Mouse (Mus musculus) left cerebral cortex, adult 8-10 months (tissue): ENCODE measurements around the gene Metrn. TPM values are rescaled to one million over a fixed set of nuclear protein-coding genes. Genes with fewer than 3 reads are reported as not detected.

Experiments used
- DNase-seq, 2 experiments: peaks; one replicate each; pipeline ENCODE4 v3.0.0; 2022; ENCODE audit warnings: low spot score in 2 of 2
- total RNA-seq, 4 experiments: library from RNA; stranded (reverse); gene quantifications; 2 replicates each; pipeline ENCODE4 v1.2.4; 2022

The Metrn gene
- total RNA-seq, 4 experiments from 2014 or later, result 83.0 to 89.4 (median 88.3) TPM

DNA sequence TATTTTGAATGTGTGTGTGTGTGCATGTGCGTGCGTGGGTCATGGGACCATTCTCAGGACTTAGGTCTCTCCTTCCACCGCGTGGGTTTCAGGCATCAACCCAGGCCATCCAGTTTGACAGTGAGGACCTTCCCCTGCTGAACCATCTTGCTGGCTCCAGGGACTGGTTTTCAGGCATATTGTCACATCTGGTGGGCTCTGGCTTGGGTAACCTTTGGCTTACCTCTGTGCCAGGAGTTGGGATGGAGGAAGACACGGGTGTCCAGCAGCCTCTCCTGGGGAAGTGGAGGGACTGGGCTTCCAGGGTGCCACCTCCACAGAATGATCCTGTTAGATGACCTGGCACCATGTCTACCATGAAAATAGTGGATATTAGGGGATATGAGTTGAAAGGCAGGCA lies 19.0 kb downstream of the Metrn start:
- no peak for DNase-seq

- no peak for DNase-seq
These were observed 21.4 kb downstream of the Metrn start for GRCm38 (mm10) chr17:25775318-25776062.

GRCm38 (mm10) chr17:25773549-25774120 lies 23.3 kb downstream of the Metrn start, which contains the start of gene Narfl:
TSS of gene Narfl (plus strand) at chr17:25773776.
- peak; percentile 94 to 97 for DNase-seq

GRCm38 (mm10) chr17:25769331-25769730 lies 27.6 kb downstream of the Metrn start:
- no peak for DNase-seq

DNA sequence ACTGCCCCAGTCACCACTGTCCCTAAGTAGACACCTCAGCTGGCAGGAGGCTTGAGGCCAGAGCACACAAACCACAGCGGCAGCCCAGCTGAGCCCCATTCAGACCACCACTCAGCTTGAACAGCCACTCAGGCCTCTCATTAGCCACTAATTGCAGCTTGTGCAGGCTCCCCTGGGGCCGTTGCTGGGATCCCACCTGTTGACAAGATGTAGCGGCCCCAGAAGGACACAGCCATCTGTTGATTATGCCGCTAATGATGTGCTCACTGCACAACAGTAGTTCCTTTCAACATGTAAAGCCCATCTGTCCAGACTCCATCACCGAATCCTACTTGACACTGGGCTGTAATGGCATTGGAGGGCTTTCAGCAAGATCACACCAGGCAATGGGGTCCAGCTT lies 31.1 kb downstream of the Metrn start:
- DNase-seq, result no peak

DNA sequence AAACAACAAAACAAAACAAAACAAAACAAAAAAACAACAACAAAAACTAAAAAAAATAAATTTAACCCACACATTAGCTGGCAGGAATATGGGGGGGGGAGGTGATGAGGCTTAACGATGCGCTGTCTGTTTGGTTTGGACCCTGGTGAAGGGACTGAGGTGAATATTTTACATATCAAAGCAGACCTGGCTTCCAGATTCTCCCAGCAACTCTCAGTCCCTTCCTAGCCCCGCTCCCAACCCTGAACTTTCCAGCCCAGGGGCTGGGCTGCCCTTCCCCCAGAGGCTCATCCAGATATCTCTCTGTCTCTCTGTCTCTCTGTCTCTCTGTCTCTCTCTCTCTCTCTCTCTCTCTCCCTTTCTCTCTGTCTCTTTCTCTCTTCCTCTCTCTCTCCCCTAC lies 34.3 kb downstream of the Metrn start:
- no peak for DNase-seq

GRCm38 (mm10) chr17:25761561-25761970 lies 35.4 kb downstream of the Metrn start:
- no peak for DNase-seq

- no peak for DNase-seq
These were observed 36.8 kb downstream of the Metrn start for GRCm38 (mm10) chr17:25760148-25760547.

GRCm38 (mm10) chr17:25757691-25758090 lies 39.2 kb downstream of the Metrn start:
- DNase-seq, result no peak

GRCm38 (mm10) chr17:25756378-25757242 lies 40.3 kb downstream of the Metrn start:
- no peak for DNase-seq

DNA sequence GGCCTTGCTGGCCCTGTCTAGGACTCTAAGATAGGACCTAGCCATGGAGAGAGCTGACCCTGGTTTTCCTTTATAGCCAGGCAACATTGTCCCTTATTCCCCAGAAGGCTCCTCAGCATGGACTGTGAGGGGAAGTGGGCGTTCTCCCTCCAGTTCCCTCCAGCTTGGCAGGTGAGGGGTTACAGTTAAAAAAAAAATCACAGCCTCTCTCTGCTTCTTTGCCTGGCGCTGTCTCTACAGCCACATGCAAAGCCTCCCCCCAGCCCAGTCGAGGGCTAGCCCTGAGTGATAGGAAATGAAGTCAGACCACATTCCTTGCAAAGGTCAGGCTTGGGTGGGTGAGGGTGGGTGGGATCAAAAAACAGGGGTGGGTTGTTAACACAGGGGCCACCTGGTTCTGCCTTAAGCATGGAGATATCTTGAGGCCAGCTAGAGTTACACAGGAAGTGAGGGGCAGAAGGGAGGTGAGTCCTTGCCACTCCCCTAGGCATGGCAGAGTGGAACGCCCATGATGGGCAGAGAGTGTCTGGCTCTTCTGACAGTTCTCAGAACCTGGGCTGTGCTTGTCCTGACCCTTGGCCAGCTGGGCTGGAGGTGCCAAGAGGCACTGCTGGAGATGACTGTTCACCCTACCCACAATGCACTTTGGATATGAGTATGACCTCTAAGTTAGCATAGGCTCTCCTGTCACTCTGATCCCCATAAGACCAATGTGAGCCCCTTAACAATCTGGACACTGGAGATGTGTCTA lies 41.1 kb downstream of the Metrn start:
- DNase-seq, result no peak

- no peak for DNase-seq
These were observed 41.9 kb downstream of the Metrn start for GRCm38 (mm10) chr17:25755086-25755485.

- no peak for DNase-seq
These were observed 42.7 kb downstream of the Metrn start, which contains the start of gene Msln for GRCm38 (mm10) chr17:25754241-25754640. TSS of gene Msln (minus strand) at chr17:25754378.

- DNase-seq, result no peak
These were observed 45.5 kb downstream of the Metrn start for GRCm38 (mm10) chr17:25751446-25751845.

DNA sequence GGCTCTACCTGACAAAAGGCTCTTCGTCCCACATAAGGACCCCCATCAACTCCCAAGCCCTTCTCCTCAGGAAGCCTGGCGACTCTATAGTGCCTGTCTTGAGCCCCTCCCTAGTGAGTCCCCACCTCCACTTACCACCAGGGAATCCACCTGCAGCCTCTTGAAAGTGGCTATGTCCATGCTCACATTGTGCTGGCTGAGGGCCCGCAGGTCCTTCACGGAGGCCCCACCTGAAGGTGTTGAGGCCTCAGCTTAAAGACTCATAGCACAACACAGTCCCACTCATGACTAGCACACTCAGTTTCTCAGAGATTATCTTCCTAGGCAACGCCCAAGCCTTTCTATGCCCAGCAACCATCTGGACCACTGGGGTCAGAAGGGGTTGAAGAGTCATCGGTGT lies 47.6 kb downstream of the Metrn start:
- DNase-seq, result no peak

DNA sequence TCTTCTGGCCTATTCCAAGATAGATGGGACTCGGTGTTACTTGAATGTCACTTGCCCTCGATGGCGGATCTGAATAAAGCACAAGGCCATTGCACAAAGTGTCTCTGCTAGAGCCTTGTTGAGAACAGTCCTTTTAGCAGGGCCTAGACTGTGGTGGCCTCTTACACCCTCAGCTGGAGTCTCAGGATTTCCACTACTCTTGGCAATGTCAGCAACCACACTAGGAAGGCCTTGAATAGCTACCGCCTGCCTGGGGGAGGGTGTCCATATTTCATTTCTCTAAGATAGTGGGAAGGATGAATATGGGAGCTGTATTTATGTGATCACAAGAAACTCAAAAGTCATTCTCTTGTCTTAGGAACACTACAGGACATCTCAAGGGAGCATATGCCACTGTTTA lies 48.7 kb downstream of the Metrn start:
- DNase-seq, result no peak

GRCm38 (mm10) chr17:25744311-25744710 lies 52.6 kb downstream of the Metrn start:
- no peak for DNase-seq

DNA sequence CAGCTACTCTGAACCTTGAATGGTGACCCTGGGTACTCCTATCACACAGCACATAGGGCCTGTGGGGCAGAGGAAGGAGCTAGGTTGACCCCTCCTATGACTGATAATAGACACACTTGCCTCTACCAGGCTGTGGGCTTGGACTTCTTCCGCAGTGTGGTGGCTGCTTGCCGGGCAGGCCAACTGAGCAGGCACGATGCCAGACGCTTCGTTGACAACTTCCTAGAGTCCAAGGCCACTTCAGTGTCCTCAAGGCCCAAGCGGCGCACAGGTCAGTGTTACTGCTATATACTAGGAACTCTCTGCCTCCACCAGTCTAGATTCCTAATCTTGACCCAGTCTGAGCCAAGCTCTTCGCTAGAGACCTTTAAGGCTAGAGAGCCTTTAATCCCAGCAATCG lies 53.1 kb downstream of the Metrn start:
- DNase-seq, result no peak
